Mouse (Mus musculus): ENCODE measurements around the gene Acbd6. TPM values are rescaled to one million over a fixed set of nuclear protein-coding genes. Genes with fewer than 3 reads are reported as not detected.

The Acbd6 gene
- polyA plus RNA-seq, 1 experiment: 84.2 TPM

DNA sequence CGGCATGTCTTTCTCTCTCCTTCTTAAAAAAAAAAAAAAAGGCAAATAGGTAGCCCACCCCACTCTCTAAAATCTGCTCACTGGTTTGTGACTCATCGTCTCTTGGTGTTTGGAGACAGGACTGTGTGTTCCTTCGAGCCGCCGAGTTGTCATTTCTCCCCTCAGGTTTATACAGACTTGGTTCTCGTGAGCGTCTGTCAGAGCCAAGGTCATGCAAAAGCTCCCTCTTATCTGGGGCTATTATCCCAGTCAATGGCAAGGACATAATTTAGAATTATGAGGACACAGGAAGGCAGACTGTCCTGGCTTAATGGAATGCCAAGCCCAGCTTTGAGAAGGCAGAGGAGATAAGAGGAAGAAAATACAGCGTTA is 30.1 kb upstream of the Acbd6 start:
- no peak overlapping the region for H3K27ac ChIP-seq (ENCODE audit: insufficient read depth, low read length)
- H3K4me3 ChIP-seq (ENCODE audit: insufficient read depth, low read length): no peak overlapping the region
- TF ChIP-seq POLR2A (IDR thresholded peaks at IDR 0.05; ENCODE audit: extremely low read depth, insufficient read depth, low read length) (no peak), CTCF (IDR thresholded peaks at IDR 0.05; ENCODE audit: extremely low read depth, insufficient read depth, low read length) (no peak)
- peaks cover 1% of the 10 kb centered on the region; the same call in 1 of the 2 replicates for H3K4me1 ChIP-seq (ENCODE audit: control insufficient read depth, insufficient read depth, low read length)

DNA sequence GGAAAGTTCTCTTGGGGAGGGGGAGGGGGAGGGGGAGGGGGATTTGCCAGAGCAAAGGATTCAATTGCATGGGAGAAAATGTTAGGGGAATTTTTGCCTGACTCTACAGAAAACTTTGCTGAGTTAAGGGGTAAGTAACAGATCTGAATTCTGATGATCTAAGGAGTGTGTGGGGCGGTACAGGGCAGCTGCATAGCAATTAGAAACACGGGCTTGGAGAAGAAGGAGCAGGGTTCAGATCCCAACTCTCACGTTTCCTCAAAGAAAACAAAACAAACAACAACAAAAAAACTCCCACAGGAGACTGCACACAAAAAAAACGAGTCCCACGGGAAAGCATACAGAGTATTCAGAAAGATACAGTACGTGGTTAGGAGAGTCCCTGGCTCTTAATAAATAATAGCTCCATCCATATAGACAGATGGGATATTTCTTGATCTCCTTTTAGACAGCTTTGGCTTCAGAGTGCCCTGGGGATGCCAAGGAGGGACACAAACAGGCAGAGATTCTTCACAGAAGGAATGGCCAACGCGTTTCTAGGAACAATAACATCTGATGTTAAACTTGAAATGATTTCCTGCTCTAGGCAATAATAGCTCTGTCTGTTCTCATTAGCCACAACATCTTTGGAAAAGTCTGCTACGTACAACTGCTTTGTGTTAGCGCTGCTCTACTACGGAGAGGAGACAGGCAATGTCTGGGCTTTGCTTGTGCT is 29.4 kb upstream of the Acbd6 start:
- Histone ChIP-seq H3K4me1 (ENCODE audit: control insufficient read depth, insufficient read depth, low read length) (peaks cover 1% of the 10 kb centered on the region; the same call in 1 of the 2 replicates), H3K4me3 (ENCODE audit: insufficient read depth, low read length) (no peak overlapping the region), H3K27ac (ENCODE audit: insufficient read depth, low read length) (no peak overlapping the region)
- TF ChIP-seq POLR2A (IDR thresholded peaks at IDR 0.05; ENCODE audit: extremely low read depth, insufficient read depth, low read length) (no peak), CTCF (IDR thresholded peaks at IDR 0.05; ENCODE audit: extremely low read depth, insufficient read depth, low read length) (no peak)

DNA sequence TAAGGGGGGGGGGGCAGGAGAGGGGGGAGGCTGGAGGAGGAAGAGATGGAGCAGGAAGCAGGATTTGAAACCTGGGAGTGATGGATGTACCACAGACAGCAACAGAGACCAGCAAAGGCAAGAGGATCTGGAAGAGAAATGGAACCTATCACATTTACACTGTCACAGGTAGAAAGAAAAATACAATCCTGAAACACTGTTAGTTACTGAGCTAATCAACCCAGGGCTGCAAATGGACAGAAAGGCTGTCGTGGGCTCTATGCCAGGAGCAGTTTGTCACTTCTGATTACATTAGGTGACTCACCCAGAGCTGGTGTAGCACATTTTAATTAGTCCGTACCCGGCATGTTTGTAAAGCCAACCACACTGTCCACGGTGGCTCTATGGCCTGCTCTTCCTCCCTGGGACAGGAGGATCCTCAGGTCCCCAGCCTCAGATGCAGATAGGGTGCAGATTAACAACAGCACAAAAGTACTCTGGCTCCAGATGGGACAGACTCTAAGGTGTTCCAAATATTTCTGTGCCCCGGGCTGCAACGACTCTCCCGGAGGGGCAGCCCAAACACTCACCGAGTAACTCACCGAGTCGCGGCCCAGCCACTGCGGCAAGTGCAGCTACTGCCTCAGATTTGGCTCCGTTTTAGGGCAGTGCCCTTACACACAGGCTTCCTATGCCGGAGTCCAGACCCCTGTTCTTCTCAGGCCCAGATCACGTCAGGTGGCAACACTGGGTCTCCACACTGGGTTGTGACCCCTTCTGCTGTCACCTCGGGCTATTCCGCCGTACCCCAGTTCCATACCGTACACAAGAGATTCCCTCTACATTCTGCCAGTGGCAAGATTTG is 28.6 kb upstream of the Acbd6 start:
- no peak overlapping the region for H3K4me3 ChIP-seq (ENCODE audit: insufficient read depth, low read length)
- TF ChIP-seq CTCF (IDR thresholded peaks at IDR 0.05; ENCODE audit: extremely low read depth, insufficient read depth, low read length): no peak
- TF ChIP-seq POLR2A (IDR thresholded peaks at IDR 0.05; ENCODE audit: extremely low read depth, insufficient read depth, low read length): no peak
- no peak overlapping the region for H3K27ac ChIP-seq (ENCODE audit: insufficient read depth, low read length)
- H3K4me1 ChIP-seq (ENCODE audit: control insufficient read depth, insufficient read depth, low read length): peaks cover 1% of the 10 kb centered on the region; the same call in 1 of the 2 replicates

DNA sequence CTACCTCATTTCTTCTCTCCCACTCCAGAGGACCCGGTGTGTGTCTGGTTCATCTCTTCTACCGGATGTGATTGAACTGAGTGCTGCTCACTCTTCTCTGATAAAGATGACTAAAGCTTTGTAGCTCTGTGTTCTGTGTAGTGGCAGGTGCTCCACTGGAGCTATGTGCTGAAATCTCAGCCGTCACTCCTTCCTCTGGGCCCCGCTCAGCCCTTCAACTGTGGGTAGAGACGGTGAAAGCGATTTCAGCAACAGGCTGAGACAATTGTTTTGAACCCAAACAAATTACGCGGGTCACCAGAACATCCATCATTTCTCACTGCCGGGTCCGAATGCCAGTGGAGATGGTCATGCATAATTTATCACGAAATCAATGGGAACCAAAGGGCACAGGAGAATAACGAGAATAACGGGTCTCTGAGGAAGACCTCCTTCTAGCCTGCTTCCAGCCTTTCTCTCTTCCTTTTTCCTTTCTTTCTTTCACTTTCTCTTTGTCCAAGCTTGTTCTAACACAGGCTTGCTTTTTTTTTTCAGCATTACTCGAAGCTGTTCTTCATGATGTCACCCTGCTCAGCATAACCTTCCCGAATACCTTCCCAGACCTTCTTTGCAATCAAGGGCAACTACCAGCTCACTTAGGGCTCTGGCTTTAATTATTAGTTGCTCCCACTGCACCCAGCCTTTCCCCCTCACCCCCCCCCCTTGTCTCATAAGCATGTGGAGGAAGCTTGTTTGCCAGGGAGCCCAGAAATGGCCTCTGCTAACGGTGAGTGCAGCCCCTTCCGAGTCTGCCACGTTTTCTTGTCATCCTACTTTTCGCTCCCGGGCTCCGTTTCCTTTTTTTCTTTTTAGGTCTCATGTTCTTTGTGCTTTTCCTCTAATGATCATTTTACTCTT is 27.1 kb upstream of the Acbd6 start:
- Histone ChIP-seq H3K4me1 (ENCODE audit: control insufficient read depth, insufficient read depth, low read length) (peaks cover 1% of the 10 kb centered on the region; the same call in 1 of the 2 replicates), H3K27ac (ENCODE audit: insufficient read depth, low read length) (no peak overlapping the region), H3K4me3 (ENCODE audit: insufficient read depth, low read length) (peak overlapping the region; percentile 18; the same call in 1 of the 2 replicates)
- TF ChIP-seq CTCF (IDR thresholded peaks at IDR 0.05; ENCODE audit: extremely low read depth, insufficient read depth, low read length) (no peak), POLR2A (IDR thresholded peaks at IDR 0.05; ENCODE audit: extremely low read depth, insufficient read depth, low read length) (no peak)

DNA sequence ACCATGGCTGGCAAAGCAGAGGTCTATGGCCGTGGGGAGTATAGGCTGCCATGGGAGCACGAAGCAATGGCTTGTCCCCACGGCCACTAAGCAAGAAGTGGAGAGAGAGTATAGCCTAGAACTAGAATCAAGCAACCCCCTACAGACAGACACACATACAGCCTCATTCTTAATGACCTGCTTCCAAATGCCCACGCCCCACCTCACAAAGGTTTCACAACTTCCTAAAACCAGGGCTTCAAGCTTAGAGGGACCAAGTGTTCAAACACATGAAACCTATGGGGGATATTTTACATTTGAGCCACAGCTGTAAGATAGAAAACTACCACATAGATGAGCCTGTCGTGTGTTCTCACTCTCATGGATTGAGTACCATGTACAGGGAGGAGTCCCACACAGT is 25.5 kb upstream of the Acbd6 start:
- no peak overlapping the region for H3K27ac ChIP-seq (ENCODE audit: insufficient read depth, low read length)
- peaks cover 1% of the 10 kb centered on the region; the same call in 1 of the 2 replicates for H3K4me1 ChIP-seq (ENCODE audit: control insufficient read depth, insufficient read depth, low read length)
- no peak for TF ChIP-seq POLR2A (IDR thresholded peaks at IDR 0.05; ENCODE audit: extremely low read depth, insufficient read depth, low read length)
- TF ChIP-seq CTCF (IDR thresholded peaks at IDR 0.05; ENCODE audit: extremely low read depth, insufficient read depth, low read length): no peak
- no peak overlapping the region for H3K4me3 ChIP-seq (ENCODE audit: insufficient read depth, low read length)

DNA sequence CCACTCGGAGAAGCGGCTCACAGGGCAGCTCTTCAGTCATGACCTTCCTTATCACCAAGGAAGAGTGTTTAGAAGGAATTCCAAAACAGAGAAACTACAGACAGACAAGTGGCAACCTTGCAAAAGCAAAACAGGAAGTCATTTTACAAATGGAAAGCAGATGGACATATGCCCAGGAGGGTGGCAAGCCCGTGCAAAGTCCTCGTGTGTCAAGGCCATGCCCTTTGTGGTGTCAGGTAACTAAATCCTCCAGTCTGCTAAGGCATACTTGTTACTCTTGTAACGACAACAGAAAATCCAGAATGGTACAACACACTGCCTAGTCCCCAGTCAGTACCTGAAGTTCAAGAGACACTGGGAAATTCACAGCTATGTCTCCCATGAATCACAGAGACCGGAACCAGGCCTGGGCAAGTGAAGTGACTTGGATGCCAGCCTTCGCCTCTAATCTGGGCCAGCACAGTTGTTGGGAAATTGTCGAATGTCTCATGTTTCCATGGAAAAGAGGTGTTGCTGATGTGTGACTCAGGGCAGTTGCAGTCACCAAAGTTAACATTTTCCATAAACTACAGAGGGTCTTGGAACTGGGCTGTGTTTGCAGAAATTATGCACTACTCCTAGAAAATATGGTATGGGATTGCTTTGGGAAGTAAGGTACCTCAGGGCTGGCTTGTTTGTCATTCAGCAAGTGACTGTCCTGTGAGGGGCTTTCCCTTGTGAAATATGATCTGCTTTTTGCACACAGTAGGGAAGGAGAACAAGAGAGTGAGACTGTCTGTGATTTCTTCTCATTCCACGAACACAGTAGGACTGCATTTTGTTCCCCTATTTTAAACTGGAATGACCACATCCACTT is 24.9 kb upstream of the Acbd6 start:
- TF ChIP-seq POLR2A (IDR thresholded peaks at IDR 0.05; ENCODE audit: extremely low read depth, insufficient read depth, low read length) (no peak), CTCF (IDR thresholded peaks at IDR 0.05; ENCODE audit: extremely low read depth, insufficient read depth, low read length) (no peak)
- peaks cover under 1% of the 10 kb centered on the region; the same call in 1 of the 2 replicates for H3K4me1 ChIP-seq (ENCODE audit: control insufficient read depth, insufficient read depth, low read length)

DNA sequence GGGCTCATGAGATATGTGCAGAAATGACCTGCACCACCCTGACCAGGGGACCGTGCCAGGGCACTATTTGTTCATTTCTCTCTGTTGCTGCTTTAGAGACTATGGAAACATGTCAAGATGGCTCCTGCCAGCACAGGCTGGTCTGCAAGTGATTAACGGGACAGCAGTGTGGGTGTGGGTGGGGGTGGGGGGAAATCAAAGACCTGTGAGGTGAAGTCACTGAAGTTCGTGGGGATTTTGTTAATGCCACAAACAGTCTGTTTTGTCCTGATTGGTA is 24.3 kb upstream of the Acbd6 start:
- no peak overlapping the region for H3K4me3 ChIP-seq (ENCODE audit: insufficient read depth, low read length)
- no peak for TF ChIP-seq POLR2A (IDR thresholded peaks at IDR 0.05; ENCODE audit: extremely low read depth, insufficient read depth, low read length)
- H3K4me1 ChIP-seq (ENCODE audit: control insufficient read depth, insufficient read depth, low read length): no peaks in the 10 kb centered on the region
- no peak overlapping the region for H3K27ac ChIP-seq (ENCODE audit: insufficient read depth, low read length)

More for the DNA sequence above, 24.9 kb upstream of the Acbd6 start:
- Histone ChIP-seq H3K27ac (ENCODE audit: insufficient read depth, low read length) (no peak overlapping the region), H3K4me3 (ENCODE audit: insufficient read depth, low read length) (no peak overlapping the region)

DNA sequence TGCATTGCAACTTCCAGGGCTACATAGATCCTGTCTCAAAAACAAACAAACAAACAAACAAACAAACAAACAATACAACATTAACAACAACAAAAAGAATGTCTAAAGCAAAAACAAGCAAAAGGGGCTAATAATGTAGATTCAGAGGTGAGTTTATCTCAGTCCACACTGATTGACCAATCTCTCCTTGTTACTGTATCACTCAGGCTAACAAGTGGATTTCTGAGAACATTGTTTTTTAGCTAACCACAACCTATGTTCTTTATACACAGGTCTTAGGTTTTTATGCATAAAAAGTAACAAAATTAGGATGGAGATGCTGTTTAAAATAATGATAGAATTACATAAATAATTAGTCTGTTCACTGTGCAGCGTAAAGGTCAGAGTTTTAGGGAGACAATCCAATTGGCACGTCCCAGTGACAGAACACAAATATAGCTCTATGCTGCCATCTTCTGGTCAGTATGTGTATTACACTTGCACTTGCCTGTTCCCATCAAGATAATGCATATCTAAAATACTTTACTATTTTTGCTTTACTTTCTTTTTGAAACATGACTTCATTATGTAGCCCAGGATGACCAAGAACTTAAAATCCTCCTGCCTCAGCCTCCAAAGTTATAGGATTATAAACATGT is 20.8 kb upstream of the Acbd6 start:
- Histone ChIP-seq H3K27ac (ENCODE audit: insufficient read depth, low read length) (no peak overlapping the region), H3K4me3 (ENCODE audit: insufficient read depth, low read length) (no peak overlapping the region), H3K4me1 (ENCODE audit: control insufficient read depth, insufficient read depth, low read length) (no peaks in the 10 kb centered on the region)
- TF ChIP-seq POLR2A (IDR thresholded peaks at IDR 0.05; ENCODE audit: extremely low read depth, insufficient read depth, low read length) (no peak), CTCF (IDR thresholded peaks at IDR 0.05; ENCODE audit: extremely low read depth, insufficient read depth, low read length) (peak; percentile 68)
